Mouse (Mus musculus): ENCODE data around the gene Kcng3. TPM values are rescaled to one million over a fixed set of nuclear protein-coding genes. Genes with fewer than 3 reads are reported as not detected.
A peak's percentile ranks its signal among the peaks of the same experiment; 100 is the strongest.

The Kcng3 gene
- polyA plus RNA-seq, 1 experiment from 2014 or later = not detected

GRCm38 (mm10) chr17:83655732-83656131, 24.0 kb upstream of the Kcng3 start:
- Histone ChIP-seq H3K9me3 (replicated peaks; ENCODE audit: control insufficient read depth, low read length) (no peaks in the 10 kb centered on the region), H3K27ac (ENCODE audit: low read depth, low read length) (no peak overlapping the region), H3K4me2 (no peak overlapping the region), H3K36me3 (ENCODE audit: control insufficient read depth, insufficient read depth, low read length) (no peaks in the 10 kb centered on the region), H3K4me3 (ENCODE audit: low read depth, low read length) (no peak overlapping the region), H3K27me3 (ENCODE audit: control insufficient read depth, insufficient read depth, low read length) (no peaks in the 10 kb centered on the region), H3K4me1 (ENCODE audit: control insufficient read depth, insufficient read depth, low read length) (no peaks in the 10 kb centered on the region), H3K9ac (ENCODE audit: low read depth, low read length) (no peak overlapping the region)
- WGBS (ENCODE audit: insufficient replicate concordance) = 71% methylated on average over 3 of the region's 3 CpGs
- no peak for ATAC-seq (replicated peaks; ENCODE audit: insufficient number of reproducible peaks, low FRiP score, low TSS enrichment)

DNA sequence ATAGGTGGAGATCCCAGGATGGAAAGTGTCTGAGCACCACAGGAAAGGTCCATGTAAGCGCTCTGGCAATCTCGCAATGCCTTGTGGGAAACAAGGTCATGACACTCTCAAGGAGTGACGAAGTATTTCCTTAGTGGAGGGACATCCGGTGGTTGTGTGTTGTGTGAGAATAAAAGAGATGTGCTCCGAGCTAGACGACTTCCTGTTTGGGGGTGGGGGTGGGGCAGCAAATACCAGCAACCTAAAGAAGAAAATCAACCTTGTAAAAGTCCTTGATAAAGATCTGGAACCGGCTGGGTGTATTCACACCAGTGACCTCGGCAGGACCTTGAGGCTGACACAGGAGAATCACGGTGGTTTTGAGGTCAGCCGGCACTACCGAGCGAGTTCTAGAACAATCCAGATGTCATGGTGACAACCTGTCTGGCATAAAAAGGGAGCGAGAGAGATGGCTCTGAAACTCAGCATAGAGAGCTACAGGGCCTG, 23.0 kb upstream of the Kcng3 start:
- ATAC-seq (replicated peaks; ENCODE audit: insufficient number of reproducible peaks, low FRiP score, low TSS enrichment) = no peak

GRCm38 (mm10) chr17:83653635-83654034, 21.9 kb upstream of the Kcng3 start:
- no peak overlapping the region for H3K9ac ChIP-seq (ENCODE audit: low read depth, low read length)
- 89% methylated on average over 3 of the region's 3 CpGs for WGBS (ENCODE audit: insufficient replicate concordance)
- H3K9me3 ChIP-seq (replicated peaks; ENCODE audit: control insufficient read depth, low read length) = no peaks in the 10 kb centered on the region
- H3K4me3 ChIP-seq (ENCODE audit: low read depth, low read length) = no peak overlapping the region
- no peaks in the 10 kb centered on the region for H3K36me3 ChIP-seq (ENCODE audit: control insufficient read depth, insufficient read depth, low read length)
- H3K27ac ChIP-seq (ENCODE audit: low read depth, low read length) = no peak overlapping the region
- no peaks in the 10 kb centered on the region for H3K27me3 ChIP-seq (ENCODE audit: control insufficient read depth, insufficient read depth, low read length)
- ATAC-seq (replicated peaks; ENCODE audit: insufficient number of reproducible peaks, low FRiP score, low TSS enrichment) = no peak
- H3K4me1 ChIP-seq (ENCODE audit: control insufficient read depth, insufficient read depth, low read length) = no peaks in the 10 kb centered on the region
- no peak overlapping the region for H3K4me2 ChIP-seq

More for the DNA sequence above, 23.0 kb upstream of the Kcng3 start:
- Histone ChIP-seq H3K4me1 (ENCODE audit: control insufficient read depth, insufficient read depth, low read length) (no peaks in the 10 kb centered on the region), H3K9me3 (replicated peaks; ENCODE audit: control insufficient read depth, low read length) (no peaks in the 10 kb centered on the region), H3K27me3 (ENCODE audit: control insufficient read depth, insufficient read depth, low read length) (no peaks in the 10 kb centered on the region), H3K4me2 (no peak overlapping the region), H3K27ac (ENCODE audit: low read depth, low read length) (no peak overlapping the region), H3K9ac (ENCODE audit: low read depth, low read length) (no peak overlapping the region), H3K4me3 (ENCODE audit: low read depth, low read length) (no peak overlapping the region), H3K36me3 (ENCODE audit: control insufficient read depth, insufficient read depth, low read length) (no peaks in the 10 kb centered on the region)
- 56% methylated on average over 13 of the region's 13 CpGs for WGBS (ENCODE audit: insufficient replicate concordance)

DNA sequence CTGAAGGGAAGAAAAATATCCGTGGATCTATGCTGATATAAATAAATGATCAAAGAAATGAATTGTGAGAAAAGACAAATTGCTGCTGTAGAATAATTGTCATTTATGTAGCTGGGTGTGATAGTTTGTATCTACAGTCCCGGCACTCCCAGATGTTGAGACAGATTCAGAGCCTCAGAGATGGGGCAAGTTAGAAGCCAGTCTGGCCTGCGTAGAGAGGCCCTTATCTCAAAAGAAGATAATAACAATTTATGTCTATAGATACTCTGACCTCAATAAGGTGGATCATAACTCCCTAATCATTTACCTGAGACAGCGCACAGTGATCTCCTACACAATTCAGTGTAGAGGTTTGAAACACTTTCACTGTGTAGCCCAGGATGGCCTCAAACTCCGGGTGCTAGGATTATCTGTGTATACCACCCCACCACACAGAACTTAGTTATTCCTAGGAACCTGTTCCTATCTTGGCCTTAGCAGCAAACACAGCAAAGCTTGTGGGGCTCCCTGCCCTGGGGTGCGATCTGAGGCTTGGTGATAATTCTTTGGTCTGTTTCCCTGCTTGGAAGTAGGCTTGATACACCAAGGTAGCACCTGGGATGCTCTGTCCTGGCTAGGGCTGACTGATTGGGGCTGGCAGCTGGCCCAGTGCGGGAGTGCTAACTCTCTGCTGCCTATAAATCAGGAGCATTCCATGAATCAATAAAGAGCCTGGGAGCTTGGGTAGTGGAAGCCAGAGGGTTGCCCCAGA, 19.4 kb upstream of the Kcng3 start:
- no peaks in the 10 kb centered on the region for H3K4me1 ChIP-seq (ENCODE audit: control insufficient read depth, insufficient read depth, low read length)
- ATAC-seq (replicated peaks; ENCODE audit: insufficient number of reproducible peaks, low FRiP score, low TSS enrichment) = peak; percentile 60
- WGBS (ENCODE audit: insufficient replicate concordance) = 76% methylated on average over 7 of the region's 7 CpGs

DNA sequence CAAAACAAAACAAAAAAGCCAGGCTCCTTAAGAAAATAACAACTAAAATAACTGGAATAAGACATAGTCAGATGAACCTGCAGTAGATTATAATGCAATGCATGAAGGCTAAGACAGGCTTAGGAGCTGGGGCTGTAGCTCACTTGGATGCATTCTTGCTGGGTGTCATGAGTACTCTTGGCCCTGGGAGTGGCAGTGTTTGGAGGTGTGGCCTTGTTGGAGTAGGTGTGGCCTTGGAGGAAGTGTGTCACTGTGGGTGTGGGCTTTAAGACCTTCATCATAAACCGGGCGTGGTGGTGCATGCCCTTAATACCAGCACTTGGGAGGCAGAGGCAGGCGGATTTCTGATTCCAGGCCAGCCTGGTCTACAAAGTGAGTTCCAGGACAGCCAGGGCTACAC, 18.3 kb upstream of the Kcng3 start:
- Histone ChIP-seq H3K36me3 (ENCODE audit: control insufficient read depth, insufficient read depth, low read length) (no peaks in the 10 kb centered on the region), H3K9ac (ENCODE audit: low read depth, low read length) (no peak overlapping the region), H3K9me3 (replicated peaks; ENCODE audit: control insufficient read depth, low read length) (no peaks in the 10 kb centered on the region), H3K27ac (ENCODE audit: low read depth, low read length) (no peak overlapping the region), H3K4me3 (ENCODE audit: low read depth, low read length) (no peak overlapping the region), H3K4me2 (no peak overlapping the region), H3K27me3 (ENCODE audit: control insufficient read depth, insufficient read depth, low read length) (no peaks in the 10 kb centered on the region), H3K4me1 (ENCODE audit: control insufficient read depth, insufficient read depth, low read length) (no peaks in the 10 kb centered on the region)
- ATAC-seq (replicated peaks; ENCODE audit: insufficient number of reproducible peaks, low FRiP score, low TSS enrichment) = no peak; the same call in 1 of the 2 replicates
- WGBS (ENCODE audit: insufficient replicate concordance) = 91% methylated on average over 3 of the region's 3 CpGs

More for the DNA sequence above, 19.4 kb upstream of the Kcng3 start:
- no peak overlapping the region for H3K4me3 ChIP-seq (ENCODE audit: low read depth, low read length)
- H3K9me3 ChIP-seq (replicated peaks; ENCODE audit: control insufficient read depth, low read length) = no peaks in the 10 kb centered on the region
- H3K36me3 ChIP-seq (ENCODE audit: control insufficient read depth, insufficient read depth, low read length) = no peaks in the 10 kb centered on the region
- H3K27me3 ChIP-seq (ENCODE audit: control insufficient read depth, insufficient read depth, low read length) = no peaks in the 10 kb centered on the region
- H3K9ac ChIP-seq (ENCODE audit: low read depth, low read length) = no peak overlapping the region
- H3K4me2 ChIP-seq = no peak overlapping the region
- H3K27ac ChIP-seq (ENCODE audit: low read depth, low read length) = no peak overlapping the region

GRCm38 (mm10) chr17:83647413-83647812, 15.7 kb upstream of the Kcng3 start:
- ATAC-seq (replicated peaks; ENCODE audit: insufficient number of reproducible peaks, low FRiP score, low TSS enrichment) = no peak
- no peak overlapping the region for H3K9ac ChIP-seq (ENCODE audit: low read depth, low read length)

DNA sequence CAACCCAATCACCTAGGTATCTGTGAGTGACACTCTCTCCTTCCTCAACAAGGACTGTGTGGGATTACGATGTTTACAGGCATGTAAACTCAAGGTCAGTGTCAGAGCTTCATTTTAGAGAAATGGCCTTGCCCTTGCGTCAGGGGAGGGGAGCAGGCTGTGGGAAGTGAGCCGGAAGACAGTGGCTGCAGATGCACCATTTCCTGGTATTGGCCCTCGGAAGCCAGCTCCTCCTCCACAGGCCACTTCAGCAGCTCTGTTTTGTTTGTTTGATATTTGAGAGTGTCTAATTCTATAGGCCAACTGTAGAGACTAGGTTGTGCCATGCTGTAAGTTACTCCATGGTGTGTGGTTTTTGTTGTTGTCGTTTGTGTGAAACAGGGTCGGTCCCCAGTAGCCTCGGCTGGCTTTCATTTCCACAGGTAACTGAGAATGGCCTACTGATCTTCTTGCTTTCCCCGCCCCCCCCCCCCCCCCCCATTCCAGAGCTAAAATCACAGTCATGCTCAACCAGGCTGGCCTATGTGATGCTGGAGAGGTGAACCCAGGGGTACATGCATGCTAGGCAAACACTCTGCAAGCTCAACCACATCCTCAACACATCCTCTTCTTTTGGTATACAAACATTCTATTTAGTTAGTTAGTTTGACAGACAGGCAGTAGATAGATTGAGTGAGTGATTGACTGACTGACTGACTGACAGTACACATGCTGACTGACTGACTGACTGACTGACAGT, 14.9 kb upstream of the Kcng3 start:
- Histone ChIP-seq H3K36me3 (ENCODE audit: control insufficient read depth, insufficient read depth, low read length) (no peaks in the 10 kb centered on the region), H3K4me2 (no peak overlapping the region), H3K27me3 (ENCODE audit: control insufficient read depth, insufficient read depth, low read length) (no peaks in the 10 kb centered on the region), H3K9me3 (replicated peaks; ENCODE audit: control insufficient read depth, low read length) (no peaks in the 10 kb centered on the region), H3K4me1 (ENCODE audit: control insufficient read depth, insufficient read depth, low read length) (no peaks in the 10 kb centered on the region), H3K4me3 (ENCODE audit: low read depth, low read length) (no peak overlapping the region), H3K27ac (ENCODE audit: low read depth, low read length) (no peak overlapping the region), H3K9ac (ENCODE audit: low read depth, low read length) (no peak overlapping the region)
- ATAC-seq (replicated peaks; ENCODE audit: insufficient number of reproducible peaks, low FRiP score, low TSS enrichment) = no peak
- WGBS (ENCODE audit: insufficient replicate concordance) = 74% methylated on average over 8 of the region's 8 CpGs

More at GRCm38 (mm10) chr17:83647413-83647812, 15.7 kb upstream of the Kcng3 start:
- no peak overlapping the region for H3K27ac ChIP-seq (ENCODE audit: low read depth, low read length)
- no peaks in the 10 kb centered on the region for H3K27me3 ChIP-seq (ENCODE audit: control insufficient read depth, insufficient read depth, low read length)
- WGBS (ENCODE audit: insufficient replicate concordance) = 94% methylated on average over 7 of the region's 7 CpGs
- H3K4me2 ChIP-seq = no peak overlapping the region
- no peaks in the 10 kb centered on the region for H3K9me3 ChIP-seq (replicated peaks; ENCODE audit: control insufficient read depth, low read length)
- H3K4me3 ChIP-seq (ENCODE audit: low read depth, low read length) = no peak overlapping the region
- no peaks in the 10 kb centered on the region for H3K36me3 ChIP-seq (ENCODE audit: control insufficient read depth, insufficient read depth, low read length)
- no peaks in the 10 kb centered on the region for H3K4me1 ChIP-seq (ENCODE audit: control insufficient read depth, insufficient read depth, low read length)

DNA sequence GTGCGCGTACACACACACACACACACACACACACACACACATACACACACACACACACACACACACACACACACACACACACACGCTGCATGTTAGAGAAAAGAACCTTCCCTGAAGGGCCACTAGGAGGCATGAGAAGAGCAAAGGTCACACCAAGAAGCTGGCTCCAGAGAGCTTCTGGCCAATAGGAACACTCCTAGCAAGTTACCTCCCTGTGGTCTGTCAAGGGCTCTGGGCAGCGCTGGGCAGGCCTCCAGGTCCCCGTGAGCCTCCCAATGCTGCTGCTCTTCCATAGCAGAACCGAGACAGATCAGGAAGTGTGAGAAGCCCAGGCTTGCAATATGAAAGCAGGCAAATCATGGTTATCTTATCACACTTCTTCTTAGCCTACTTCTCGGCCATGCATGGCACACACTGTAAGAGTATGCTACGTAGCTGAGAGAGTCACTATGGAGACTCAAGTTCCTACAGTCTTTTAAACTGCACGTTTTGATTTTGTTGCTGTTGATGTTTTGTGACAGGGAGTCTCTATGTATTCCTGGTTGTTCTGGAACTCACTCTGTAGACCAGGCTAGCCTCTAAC, 13.6 kb upstream of the Kcng3 start:
- Histone ChIP-seq H3K27ac (ENCODE audit: low read depth, low read length) (no peak overlapping the region), H3K4me2 (no peak overlapping the region), H3K4me3 (ENCODE audit: low read depth, low read length) (no peak overlapping the region), H3K36me3 (ENCODE audit: control insufficient read depth, insufficient read depth, low read length) (no peaks in the 10 kb centered on the region), H3K4me1 (ENCODE audit: control insufficient read depth, insufficient read depth, low read length) (no peaks in the 10 kb centered on the region), H3K27me3 (ENCODE audit: control insufficient read depth, insufficient read depth, low read length) (no peaks in the 10 kb centered on the region), H3K9me3 (replicated peaks; ENCODE audit: control insufficient read depth, low read length) (no peaks in the 10 kb centered on the region), H3K9ac (ENCODE audit: low read depth, low read length) (no peak overlapping the region)
- peak; percentile 75; the same call in 1 of the 2 replicates for ATAC-seq (replicated peaks; ENCODE audit: insufficient number of reproducible peaks, low FRiP score, low TSS enrichment)
- WGBS (ENCODE audit: insufficient replicate concordance) = 32% methylated on average over 9 of the region's 9 CpGs
